Mouse (Mus musculus) heart, embryonic 11.5 days (tissue): ENCODE data around the gene Ly6g5c. TPM values are rescaled to one million over a fixed set of nuclear protein-coding genes. Genes with fewer than 3 reads are reported as not detected.

Experiments used
- ATAC-seq: fragments of 200-750 bp; cut with Nextera tagmentation; replicated peaks from 2 replicates; pipeline ENCODE4 v1.8.0; 2017; ENCODE audit warnings: moderate library complexity; ENCODE audit not compliant: insufficient number of reproducible peaks, low FRiP score, low TSS enrichment
- H3K27ac ChIP-seq: fragments of 300-500 bp; sonication (generic); 2 replicates; pipeline ENCODE4 v1.5.1; 2014; ENCODE audit warnings: mild to moderate bottlenecking, low read depth, low read length
- H3K27me3 ChIP-seq: fragments of 300-500 bp; sonication (generic); 2 replicates; pipeline ENCODE4 v1.6.1; 2014; ENCODE audit warnings: mild to moderate bottlenecking, low read length, mixed read lengths; ENCODE audit not compliant: control insufficient read depth, insufficient read depth
- H3K36me3 ChIP-seq: fragments of 300-500 bp; sonication (generic); 2 replicates; pipeline ENCODE4 v1.6.1; 2014; ENCODE audit warnings: mild to moderate bottlenecking, low read length, moderate library complexity, mixed read lengths; ENCODE audit not compliant: control insufficient read depth, insufficient read depth
- H3K4me1 ChIP-seq: fragments of 300-500 bp; sonication (generic); 2 replicates; pipeline ENCODE4 v1.6.1; 2014; ENCODE audit warnings: low read length; ENCODE audit not compliant: control insufficient read depth, insufficient read depth
- H3K4me2 ChIP-seq: fragments of 300-500 bp; sonication (generic); 2 replicates; pipeline ENCODE4 v1.6.1; 2014; ENCODE audit warnings: mild to moderate bottlenecking, moderate library complexity
- H3K4me3 ChIP-seq: fragments of 300-500 bp; sonication (generic); 2 replicates; pipeline ENCODE4 v1.5.1; 2014; ENCODE audit warnings: low read depth, low read length
- H3K9ac ChIP-seq: fragments of 300-500 bp; sonication (generic); 2 replicates; pipeline ENCODE4 v1.6.1; 2014; ENCODE audit warnings: mild to moderate bottlenecking, low read depth, low read length, moderate library complexity
- H3K9me3 ChIP-seq: fragments of 300-500 bp; sonication (generic); replicated peaks from 2 replicates; pipeline ENCODE4 v1.6.1; 2016; ENCODE audit warnings: low read length; ENCODE audit not compliant: control insufficient read depth
- WGBS: fragments of 180-500 bp; shearing (Covaris S2); extraction: QIAGEN DNeasy Blood & Tissue Kit; methylation state at CpG from one replicate; pipeline ENCODE4 v1.1.7; 2014; ENCODE audit not compliant: insufficient replicate concordance; 5-methylcytosine and 5-hydroxymethylcytosine counted together
- polyA plus RNA-seq: library from polyadenylated mRNA; unstranded; fragments of >200 nt; fragmentation: Nextera tagmentation; extraction: Ambion mirVana; gene quantifications from 2 replicates; pipeline ENCODE4 v1.2.1, GENCODE M21; 2014

Gene Ly6g5c
- polyA plus RNA-seq, 1 experiment from 2014 or later: not detected

GRCm38 (mm10) chr17:35100196-35100765, 7.8 kb upstream of the Ly6g5c start:
- Histone ChIP-seq H3K9ac (no peak overlapping the region), H3K27me3 (no peaks in the 10 kb centered on the region), H3K4me3 (no peak overlapping the region), H3K9me3 (no peaks in the 10 kb centered on the region), H3K4me2 (no peak overlapping the region), H3K36me3 (peaks cover 22% of the 10 kb centered on the region), H3K4me1 (peaks cover 10% of the 10 kb centered on the region), H3K27ac (no peak overlapping the region)
- WGBS: 56% methylated on average over 10 of the region's 10 CpGs
- no peak for ATAC-seq

- Histone ChIP-seq H3K27me3 (no peaks in the 10 kb centered on the region), H3K36me3 (peaks cover 21% of the 10 kb centered on the region), H3K27ac (no peak overlapping the region), H3K4me1 (peaks cover 10% of the 10 kb centered on the region), H3K4me2 (no peak overlapping the region), H3K9ac (no peak overlapping the region), H3K9me3 (no peaks in the 10 kb centered on the region), H3K4me3 (no peak overlapping the region)
- ATAC-seq: no peak
- WGBS: 84% methylated on average over 11 of the region's 11 CpGs
These were observed 6.9 kb upstream of the Ly6g5c start for GRCm38 (mm10) chr17:35101161-35101560.

DNA sequence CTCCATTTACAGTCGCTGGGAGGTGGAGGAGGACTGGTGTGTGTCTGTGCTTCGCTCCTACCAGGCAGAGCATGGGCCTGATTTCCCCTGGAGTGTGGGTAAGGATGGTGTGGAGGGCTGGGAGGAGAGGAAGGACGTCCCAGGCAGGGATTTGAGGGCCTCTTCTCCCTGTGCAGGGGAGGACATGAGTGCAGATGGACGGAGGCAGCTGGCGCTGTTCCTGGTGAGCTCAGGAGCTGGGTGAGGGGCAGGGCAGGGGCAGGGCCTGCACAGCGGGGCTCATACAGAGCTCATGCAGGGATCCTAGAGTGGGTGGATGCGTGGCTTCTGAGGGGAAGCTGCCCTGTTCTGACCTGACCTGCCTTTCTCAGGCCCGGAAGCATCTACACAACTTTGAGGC, 5.8 kb upstream of the Ly6g5c start:
- no peak overlapping the region for H3K4me2 ChIP-seq
- no peak overlapping the region for H3K27ac ChIP-seq
- ATAC-seq: no peak
- H3K9me3 ChIP-seq: no peaks in the 10 kb centered on the region
- no peaks in the 10 kb centered on the region for H3K27me3 ChIP-seq
- 71% methylated on average over 8 of the region's 8 CpGs for WGBS
- H3K9ac ChIP-seq: no peak overlapping the region
- peaks cover 10% of the 10 kb centered on the region for H3K4me1 ChIP-seq
- no peak overlapping the region for H3K4me3 ChIP-seq
- peaks cover 18% of the 10 kb centered on the region for H3K36me3 ChIP-seq

- Histone ChIP-seq H3K27ac (no peak overlapping the region), H3K36me3 (peaks cover 14% of the 10 kb centered on the region)
These were observed 4.8 kb upstream of the Ly6g5c start for GRCm38 (mm10) chr17:35103221-35103690.

GRCm38 (mm10) chr17:35104079-35104478, 4.0 kb upstream of the Ly6g5c start:
- H3K36me3 ChIP-seq: peaks cover 13% of the 10 kb centered on the region
- H3K4me1 ChIP-seq: peaks cover 10% of the 10 kb centered on the region
- H3K27me3 ChIP-seq: no peaks in the 10 kb centered on the region
- H3K4me3 ChIP-seq: no peak overlapping the region
- 79% methylated on average over 7 of the region's 7 CpGs for WGBS
- H3K9me3 ChIP-seq: no peaks in the 10 kb centered on the region
- no peak overlapping the region for H3K27ac ChIP-seq
- H3K9ac ChIP-seq: no peak overlapping the region
- no peak for ATAC-seq
- H3K4me2 ChIP-seq: no peak overlapping the region

More at GRCm38 (mm10) chr17:35103221-35103690, 4.8 kb upstream of the Ly6g5c start:
- H3K27me3 ChIP-seq: no peaks in the 10 kb centered on the region
- H3K4me2 ChIP-seq: no peak overlapping the region
- no peaks in the 10 kb centered on the region for H3K9me3 ChIP-seq
- H3K4me1 ChIP-seq: peaks cover 10% of the 10 kb centered on the region
- ATAC-seq: no peak
- no peak overlapping the region for H3K9ac ChIP-seq
- 60% methylated on average over 6 of the region's 6 CpGs for WGBS
- H3K4me3 ChIP-seq: no peak overlapping the region

DNA sequence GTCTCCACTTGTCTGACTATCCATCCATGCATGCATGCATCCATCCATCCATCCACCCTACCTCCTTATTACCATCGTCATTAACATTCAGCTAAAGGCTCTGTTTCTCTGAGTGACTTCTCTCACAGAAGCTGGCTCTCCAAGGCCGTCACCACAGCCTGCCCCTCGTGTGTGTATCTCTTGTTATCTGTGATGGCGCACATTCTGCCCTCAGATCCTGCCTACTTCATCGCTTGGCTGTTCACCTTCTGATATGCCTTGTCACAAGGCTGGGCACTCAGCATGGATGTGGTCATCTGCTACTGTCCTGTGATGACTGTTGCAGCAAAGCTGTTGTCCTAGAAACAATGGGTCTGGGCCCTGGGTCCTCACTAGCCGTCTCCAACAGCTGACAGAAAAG, 3.3 kb upstream of the Ly6g5c start:
- no peak overlapping the region for H3K4me2 ChIP-seq
- ATAC-seq: no peak
- H3K4me1 ChIP-seq: peaks cover 10% of the 10 kb centered on the region
- no peaks in the 10 kb centered on the region for H3K27me3 ChIP-seq
- peaks cover 13% of the 10 kb centered on the region for H3K36me3 ChIP-seq
- no peak overlapping the region for H3K4me3 ChIP-seq
- WGBS: 53% methylated on average over 6 of the region's 6 CpGs
- H3K27ac ChIP-seq: no peak overlapping the region
- no peak overlapping the region for H3K9ac ChIP-seq
- H3K9me3 ChIP-seq: no peaks in the 10 kb centered on the region

- H3K27ac ChIP-seq: no peak overlapping the region
- H3K27me3 ChIP-seq: no peaks in the 10 kb centered on the region
- no peaks in the 10 kb centered on the region for H3K9me3 ChIP-seq
- WGBS: 25% methylated on average over 13 of the region's 13 CpGs
- H3K36me3 ChIP-seq: peaks cover 10% of the 10 kb centered on the region; the same call in 1 of the 2 replicates
- no peak overlapping the region for H3K9ac ChIP-seq
- ATAC-seq: no peak
- H3K4me1 ChIP-seq: peaks cover 12% of the 10 kb centered on the region
- H3K4me2 ChIP-seq: no peak overlapping the region
- H3K4me3 ChIP-seq: no peak overlapping the region
These were observed 2.2 kb upstream of the Ly6g5c start for GRCm38 (mm10) chr17:35105740-35106389.

DNA sequence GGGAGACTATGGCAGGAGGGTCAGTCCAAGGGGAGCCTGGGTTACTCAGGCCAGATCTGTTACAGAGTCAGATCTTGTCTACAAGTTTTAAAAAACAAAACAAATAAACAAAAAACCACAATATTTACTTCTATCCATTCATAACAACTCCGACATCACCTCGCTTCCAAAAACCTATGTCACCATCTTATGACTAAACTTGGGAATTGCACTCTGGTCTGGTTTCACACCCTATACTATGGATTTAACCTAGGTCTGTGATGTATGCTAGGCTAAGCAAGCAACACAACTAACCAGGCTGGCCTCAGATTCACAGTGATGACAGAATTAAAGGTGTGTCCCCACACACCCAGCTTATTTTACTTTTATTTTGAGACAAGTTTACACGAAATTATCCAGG, 1.6 kb upstream of the Ly6g5c start:
- H3K4me1 ChIP-seq: peaks cover 13% of the 10 kb centered on the region
- H3K36me3 ChIP-seq: peaks cover 6% of the 10 kb centered on the region; the same call in 1 of the 2 replicates
- H3K27ac ChIP-seq: no peak overlapping the region
- H3K4me3 ChIP-seq: no peak overlapping the region
- 68% methylated on average over 3 of the region's 3 CpGs for WGBS
- no peak for ATAC-seq
- H3K9me3 ChIP-seq: no peaks in the 10 kb centered on the region
- H3K9ac ChIP-seq: no peak overlapping the region
- H3K27me3 ChIP-seq: no peaks in the 10 kb centered on the region
- no peak overlapping the region for H3K4me2 ChIP-seq
